Mouse (Mus musculus) ES-Bruce4 (cell line): ENCODE results near the gene Trmo.

ENCODE experiments used
- CTCF ChIP-seq: IDR thresholded peaks from one replicate; pipeline ENCODE4 v1.8.1; 2011; ENCODE audit warnings: low read depth, low read length
- POLR2A ChIP-seq: IDR thresholded peaks from one replicate; pipeline ENCODE4 v1.8.1; 2011; ENCODE audit warnings: low read length; ENCODE audit not compliant: insufficient read depth

DNA sequence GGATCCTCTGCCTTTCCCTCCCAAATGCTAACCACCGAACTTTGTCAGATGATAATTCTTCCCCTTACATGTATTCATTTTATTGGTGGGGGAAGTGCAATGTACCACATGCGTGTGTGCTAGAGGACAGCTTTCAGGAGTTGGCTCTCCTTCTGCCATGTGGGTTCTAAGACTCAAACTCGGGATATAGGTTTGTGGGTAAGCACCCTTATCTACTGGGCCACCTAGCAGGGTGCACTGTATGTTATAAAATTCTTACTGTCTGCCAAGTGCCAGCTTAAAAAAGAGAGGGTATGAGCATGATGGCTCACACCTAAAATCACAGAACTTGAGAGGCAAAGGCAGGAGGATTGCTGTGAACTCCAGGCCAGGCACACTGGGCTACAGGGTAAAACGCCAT lies 9.6 kb upstream of the Trmo start:
- no peak for TF ChIP-seq POLR2A
- no peak for TF ChIP-seq CTCF
